13 mouse cellular contexts compared by ENCODE assay signal in the genomic region with DNA sequence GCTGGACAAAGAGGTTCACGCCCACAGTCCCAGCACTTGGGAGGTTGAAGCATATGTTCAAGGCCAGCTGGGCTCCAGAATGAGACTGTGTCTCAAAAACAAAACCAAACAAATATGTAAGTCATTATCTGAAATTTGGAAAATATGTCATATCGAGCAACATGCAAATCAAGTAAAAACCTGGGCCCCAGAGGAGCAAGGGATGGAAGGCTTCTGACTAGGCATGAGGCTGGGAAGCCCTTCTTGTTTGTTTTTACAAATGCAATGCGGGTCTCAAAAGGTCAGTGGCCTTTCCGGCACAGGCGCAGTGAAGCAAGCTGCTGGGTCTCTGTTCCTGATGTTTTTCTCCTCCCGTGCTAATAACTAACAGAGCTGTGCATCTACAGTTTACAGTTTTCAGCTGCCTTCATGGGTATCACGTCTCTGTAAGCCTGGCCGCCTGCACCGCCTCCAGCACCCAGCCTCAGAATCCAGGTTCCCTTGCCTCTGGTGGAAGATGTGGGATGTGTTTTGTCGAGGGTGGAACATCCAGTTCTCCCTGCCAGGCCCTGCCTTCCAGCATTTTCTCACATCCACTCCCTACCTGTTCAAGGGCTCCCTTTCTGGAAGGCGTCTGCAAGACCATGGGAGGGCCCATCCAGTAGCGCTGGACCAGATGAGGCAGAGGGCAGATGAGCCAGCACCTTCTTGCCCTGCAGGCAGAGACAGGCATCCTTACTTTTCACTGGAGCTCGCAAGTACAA.
DNase-seq lines count a peak whose midpoint lies in the region; ATAC-seq lines count a peak whose summit lies in the region.
"Had no signal": no experiment of that assay in that cellular context is flagged by ENCODE, and none has a peak within 500 bp of the region (broad histone marks: within the 10 kb centered on the region; RNA-seq: fewer than 3 reads in every experiment).

No protein-coding gene starts in this region.

- H3K9me3 ChIP-seq in kidney, embryonic 16.5 days (ENCODE audit: low read length) = no peaks in the 10 kb centered on the region
- H3K9me3 ChIP-seq in embryonic facial prominence, embryonic 11.5 days (replicated peaks; ENCODE audit: control insufficient read depth, low read length) = no peaks in the 10 kb centered on the region
- H3K9me3 ChIP-seq: midbrain, embryonic 13.5 days had no signal

- no peaks in the 10 kb centered on the region for H3K36me3 ChIP-seq in kidney, embryonic 16.5 days (ENCODE audit: insufficient read depth, low read length)
- no peaks in the 10 kb centered on the region for H3K36me3 ChIP-seq in embryonic facial prominence, embryonic 11.5 days (replicated peaks; ENCODE audit: control insufficient read depth, insufficient read depth, low read depth, low read length)
- H3K36me3 ChIP-seq: midbrain, embryonic 13.5 days had no signal

- H3K4me2 ChIP-seq in kidney, embryonic 16.5 days (replicated peaks; ENCODE audit: low read depth, low read length) = 0 out of 2 replicates have a peak overlapping the region, but pooled peaks have one; percentile 8
- H3K4me2 ChIP-seq in embryonic facial prominence, embryonic 11.5 days (ENCODE audit: low read depth, low read length) = no peak overlapping the region
- H3K4me2 ChIP-seq: midbrain, embryonic 13.5 days had no signal

- H3K4me3 ChIP-seq in kidney, embryonic 16.5 days (ENCODE audit: low read length) = no peak overlapping the region
- no peak overlapping the region for H3K4me3 ChIP-seq in embryonic facial prominence, embryonic 11.5 days (ENCODE audit: low read depth, low read length)
- H3K4me3 ChIP-seq: erythroblast, embryonic 14.5 days; heart, adult 2 months; midbrain, embryonic 13.5 days had no signal

- H3K9ac ChIP-seq in kidney, embryonic 16.5 days (replicated peaks; ENCODE audit: low read length) = no peak overlapping the region
- no peak overlapping the region for H3K9ac ChIP-seq in embryonic facial prominence, embryonic 11.5 days (replicated peaks; ENCODE audit: low read length)
- H3K9ac ChIP-seq: midbrain, embryonic 13.5 days had no signal

- H3K27me3 ChIP-seq in kidney, embryonic 16.5 days (ENCODE audit: insufficient read depth, low read length) = no peaks in the 10 kb centered on the region
- no peaks in the 10 kb centered on the region for H3K27me3 ChIP-seq in embryonic facial prominence, embryonic 11.5 days (ENCODE audit: control insufficient read depth, insufficient read depth, low read length)
- H3K27me3 ChIP-seq: midbrain, embryonic 13.5 days had no signal

- peaks cover 11% of the 10 kb centered on the region for H3K4me1 ChIP-seq in kidney, embryonic 16.5 days (ENCODE audit: insufficient read depth, low read length)
- H3K4me1 ChIP-seq in embryonic facial prominence, embryonic 11.5 days (ENCODE audit: control insufficient read depth, insufficient read depth, low read length) = no peaks in the 10 kb centered on the region
- H3K4me1 ChIP-seq: midbrain, embryonic 13.5 days had no signal

- peak overlapping the region; percentile 72 for H3K27ac ChIP-seq in kidney, embryonic 16.5 days (ENCODE audit: low read length)
- H3K27ac ChIP-seq in embryonic facial prominence, embryonic 11.5 days (replicated peaks; ENCODE audit: low read depth, low read length) = peak overlapping the region; percentile 16; the same call in 1 of the 2 replicates
- H3K27ac ChIP-seq: heart, adult 2 months; midbrain, embryonic 13.5 days had no signal

- peak; percentile 73; the same call in 1 of the 2 replicates for ATAC-seq in kidney, embryonic 16.5 days (ENCODE audit: low FRiP score, low TSS enrichment)
- peak; percentile 52; the same call in 1 of the 2 replicates for ATAC-seq in embryonic facial prominence, embryonic 11.5 days (replicated peaks; ENCODE audit: insufficient number of reproducible peaks, low FRiP score, low TSS enrichment, low read depth)
- no peak for ATAC-seq in inflammation-experienced regulatory T-cells, adult 6 months
- ATAC-seq: hindbrain, embryonic 16.5 days; midbrain, embryonic 13.5 days had no signal

- intact Hi-C loops in left cerebral cortex, postnatal 14 days (cut with DNase I) = loop anchor here (5.0 kb wide), 1 partner anchor 92 kb away; the partner anchor contains the start of gene Sipa1l1

- no peak for DNase-seq in kidney, adult 9 months
- DNase-seq in brain, adult 2 months (ENCODE audit: low read depth, low spot score) = peak; percentile 89
- DNase-seq in embryonic facial prominence, embryonic 11.5 days (ENCODE audit: low spot score) = peak; percentile 72
- peak; percentile 57 to 77 for DNase-seq in left cerebral cortex, postnatal 14 days (ENCODE audit: low spot score in 2 of 2)
- no peak for DNase-seq in lung, postnatal 14 days
- no peak for DNase-seq in adrenal gland, postnatal 10 days
- DNase-seq: heart, adult 2 months; thymus, postnatal 25 days had no signal

- WGBS in kidney, embryonic 16.5 days = 37% methylated on average over 13 of the region's 13 CpGs
- WGBS in embryonic facial prominence, embryonic 11.5 days = 22% methylated on average over 13 of the region's 13 CpGs

Comparison
In these comparisons a context has a peak if more than half of its experiments do, and no peak if none do; other contexts are left out.
1. DNase-seq: peak in brain, adult 2 months (single experiment), embryonic facial prominence, embryonic 11.5 days (single experiment) and left cerebral cortex, postnatal 14 days (2 of 2); none in kidney, adult 9 months (single experiment), lung, postnatal 14 days (single experiment) and adrenal gland, postnatal 10 days (single experiment).